Mouse (Mus musculus) embryonic facial prominence, embryonic 13.5 days (tissue): ENCODE measurements around the gene Plekho2. TPM values are rescaled to one million over a fixed set of nuclear protein-coding genes. Genes with fewer than 3 reads are reported as not detected.

ENCODE experiments used
- ATAC-seq: fragments of 200-750 bp; cut with Nextera tagmentation; 2 replicates; pipeline ENCODE4 v1.8.0; 2017; ENCODE audit warnings: low read depth; ENCODE audit not compliant: insufficient number of reproducible peaks, insufficient read depth, low FRiP score, low TSS enrichment
- H3K27ac ChIP-seq: fragments of 300-500 bp; sonication (generic); 2 replicates; pipeline ENCODE4 v1.5.1; 2015; ENCODE audit warnings: moderate library complexity, mild to moderate bottlenecking, inconsistent platforms
- H3K27me3 ChIP-seq: fragments of 300-500 bp; sonication (generic); 2 replicates; pipeline ENCODE4 v1.6.1; 2015; ENCODE audit warnings: mild to moderate bottlenecking, inconsistent platforms
- H3K36me3 ChIP-seq: fragments of 300-500 bp; sonication (generic); 2 replicates; pipeline ENCODE4 v1.6.1; 2015; ENCODE audit warnings: mild to moderate bottlenecking, inconsistent platforms
- H3K4me1 ChIP-seq: fragments of 300-500 bp; sonication (generic); 2 replicates; pipeline ENCODE4 v1.6.1; 2015; ENCODE audit warnings: inconsistent platforms
- H3K4me2 ChIP-seq: fragments of 300-500 bp; sonication (generic); 2 replicates; pipeline ENCODE4 v1.6.1; 2015; ENCODE audit warnings: moderate library complexity, mild to moderate bottlenecking, inconsistent platforms
- H3K4me3 ChIP-seq: fragments of 300-500 bp; sonication (generic); 2 replicates; pipeline ENCODE4 v1.5.1; 2015; ENCODE audit warnings: mild to moderate bottlenecking, inconsistent platforms
- H3K9ac ChIP-seq: fragments of 300-500 bp; sonication (generic); 2 replicates; pipeline ENCODE4 v1.6.1; 2015; ENCODE audit warnings: mild to moderate bottlenecking, inconsistent platforms
- H3K9me3 ChIP-seq: fragments of 300-500 bp; sonication (generic); 2 replicates; pipeline ENCODE4 v1.6.1; 2016; ENCODE audit warnings: inconsistent platforms
- WGBS: fragments of 180-500 bp; shearing (Covaris S2); methylation state at CpG from one replicate; pipeline ENCODE4 v1.1.7; 2015; ENCODE audit warnings: mixed read lengths; 5-methylcytosine and 5-hydroxymethylcytosine counted together
- polyA plus RNA-seq: library from polyadenylated mRNA; unstranded; fragments of >200 nt; fragmentation: Nextera tagmentation; extraction: Ambion mirVana; gene quantifications from 2 replicates; pipeline ENCODE4 v1.2.1, GENCODE M21; 2015

The Plekho2 gene
- polyA plus RNA-seq, 1 experiment from 2014 or later: 12.6 TPM

DNA sequence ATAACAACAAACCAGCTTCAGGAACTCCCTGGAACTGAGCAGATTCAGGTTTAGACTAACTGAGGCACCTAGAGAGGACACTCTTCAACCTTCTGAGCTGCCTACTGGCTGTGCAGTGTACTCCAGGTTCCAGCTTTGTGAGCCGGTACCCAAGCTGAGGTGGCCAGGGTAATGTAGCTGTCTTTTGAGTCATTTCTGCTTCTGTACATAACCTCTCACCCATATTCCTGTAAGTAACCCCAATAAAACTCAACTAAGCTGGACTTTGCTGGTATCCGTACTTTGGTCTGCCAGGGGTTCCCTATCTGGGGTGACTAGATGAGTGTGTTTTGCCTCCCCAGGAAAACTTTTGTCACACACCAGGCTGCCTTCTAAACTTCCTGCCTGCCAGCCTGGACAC lies 15.1 kb downstream of the Plekho2 start:
- Histone ChIP-seq H3K9me3 (no peaks in the 10 kb centered on the region), H3K4me3 (no peak overlapping the region), H3K27ac (no peak overlapping the region), H3K4me2 (no peak overlapping the region), H3K27me3 (no peaks in the 10 kb centered on the region), H3K36me3 (peaks cover 68% of the 10 kb centered on the region), H3K4me1 (peaks cover 11% of the 10 kb centered on the region), H3K9ac (no peak overlapping the region)
- 93% methylated on average over 2 of the region's 2 CpGs for WGBS
- ATAC-seq: no peak

DNA sequence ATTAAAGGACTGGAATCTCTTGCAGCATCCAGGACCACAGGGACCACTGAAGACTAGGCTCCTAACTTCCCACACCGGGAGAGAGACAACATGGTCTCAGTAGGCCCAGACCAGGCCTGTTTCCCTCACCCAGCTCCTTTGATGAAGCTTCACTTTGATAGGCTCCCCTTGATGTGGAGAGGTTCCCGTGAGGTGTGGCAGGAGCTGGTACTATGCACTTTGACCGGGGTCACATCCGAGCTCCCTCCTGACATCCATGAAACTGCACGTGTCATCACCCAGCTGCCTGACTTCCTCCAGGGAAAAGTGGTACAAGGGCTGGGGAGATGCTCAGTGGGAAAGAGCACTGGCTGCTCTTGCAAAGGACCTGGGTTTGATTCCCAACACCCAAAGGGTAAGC lies 16.8 kb downstream of the Plekho2 start:
- Histone ChIP-seq H3K4me1 (peaks cover 5% of the 10 kb centered on the region; the same call in 1 of the 2 replicates), H3K4me2 (no peak overlapping the region), H3K4me3 (no peak overlapping the region), H3K36me3 (peaks cover 71% of the 10 kb centered on the region), H3K27ac (no peak overlapping the region), H3K9me3 (no peaks in the 10 kb centered on the region), H3K27me3 (no peaks in the 10 kb centered on the region), H3K9ac (no peak overlapping the region)
- no peak for ATAC-seq
- WGBS: 87% methylated on average over 5 of the region's 5 CpGs

GRCm38 (mm10) chr9:65562081-65562506 lies 17.7 kb downstream of the Plekho2 start:
- Histone ChIP-seq H3K27me3 (no peaks in the 10 kb centered on the region), H3K9me3 (no peaks in the 10 kb centered on the region), H3K27ac (no peak overlapping the region; the same call in 1 of the 2 replicates), H3K4me3 (no peak overlapping the region), H3K4me2 (no peak overlapping the region), H3K36me3 (peaks cover 78% of the 10 kb centered on the region), H3K9ac (peak overlapping the region; percentile 52), H3K4me1 (peaks cover 5% of the 10 kb centered on the region; the same call in 1 of the 2 replicates)
- ATAC-seq: no peak
- WGBS: 22% methylated on average over 4 of the region's 4 CpGs

DNA sequence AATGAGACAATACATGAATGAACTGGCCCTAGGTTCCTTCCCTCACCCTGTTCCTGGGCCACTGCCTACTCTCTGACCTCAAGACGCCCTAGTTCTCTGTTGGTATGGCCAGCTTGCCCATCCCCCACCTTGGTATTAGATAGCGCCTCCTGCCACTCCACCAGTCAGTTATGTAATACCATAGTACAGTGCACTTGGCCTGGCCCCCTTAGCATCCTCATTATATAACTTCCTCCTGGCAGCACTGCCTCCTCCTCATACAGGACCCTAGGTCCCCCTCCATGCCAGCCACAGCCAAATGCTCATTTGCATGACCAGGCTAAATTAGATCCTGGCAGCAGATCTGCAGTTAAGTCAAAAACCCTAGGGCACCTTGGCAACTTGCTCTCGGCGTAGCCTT lies 18.8 kb downstream of the Plekho2 start:
- H3K36me3 ChIP-seq: peaks cover 81% of the 10 kb centered on the region
- no peak overlapping the region for H3K4me2 ChIP-seq
- no peak for ATAC-seq
- H3K27me3 ChIP-seq: no peaks in the 10 kb centered on the region
- H3K9me3 ChIP-seq: no peaks in the 10 kb centered on the region
- H3K9ac ChIP-seq: no peak overlapping the region
- H3K27ac ChIP-seq: no peak overlapping the region
- no peak overlapping the region for H3K4me3 ChIP-seq
- peaks cover 5% of the 10 kb centered on the region; the same call in 1 of the 2 replicates for H3K4me1 ChIP-seq
- WGBS: 86% methylated on average over 4 of the region's 4 CpGs

- no peaks in the 10 kb centered on the region for H3K27me3 ChIP-seq
- peaks cover 22% of the 10 kb centered on the region for H3K4me1 ChIP-seq
- no peak overlapping the region for H3K27ac ChIP-seq
- H3K4me3 ChIP-seq: no peak overlapping the region
- ATAC-seq: no peak
- H3K9ac ChIP-seq: no peak overlapping the region
- no peaks in the 10 kb centered on the region for H3K9me3 ChIP-seq
- no peak overlapping the region for H3K4me2 ChIP-seq
- 92% methylated on average over 6 of the region's 6 CpGs for WGBS
- H3K36me3 ChIP-seq: peaks cover 81% of the 10 kb centered on the region
These were observed 21.0 kb downstream of the Plekho2 start for GRCm38 (mm10) chr9:65558806-65559205.

DNA sequence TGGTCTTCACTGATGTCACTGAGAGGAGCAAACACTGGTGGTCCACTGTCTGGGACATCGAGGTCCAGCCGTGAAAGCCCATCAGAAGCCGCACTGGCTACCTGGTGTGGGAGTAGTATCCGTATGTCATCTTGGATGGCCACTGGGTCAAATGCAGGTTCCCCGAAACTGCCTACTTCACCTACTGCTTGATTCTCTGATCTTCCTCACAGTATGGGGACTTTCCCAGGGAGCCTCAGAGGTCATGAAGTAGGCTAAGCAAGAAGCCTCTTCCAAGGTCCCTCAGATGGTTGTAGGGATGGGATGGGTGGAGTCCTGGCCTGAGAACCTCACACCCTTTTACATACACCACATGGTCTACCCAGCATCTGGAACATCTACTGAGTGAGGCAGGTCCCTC lies 22.9 kb downstream of the Plekho2 start:
- Histone ChIP-seq H3K27ac (no peak overlapping the region), H3K9ac (no peak overlapping the region), H3K4me3 (no peak overlapping the region), H3K27me3 (no peaks in the 10 kb centered on the region), H3K4me1 (peaks cover 19% of the 10 kb centered on the region), H3K9me3 (no peaks in the 10 kb centered on the region), H3K36me3 (peaks cover 66% of the 10 kb centered on the region), H3K4me2 (no peak overlapping the region)
- no peak for ATAC-seq
- WGBS: 94% methylated on average over 5 of the region's 5 CpGs

DNA sequence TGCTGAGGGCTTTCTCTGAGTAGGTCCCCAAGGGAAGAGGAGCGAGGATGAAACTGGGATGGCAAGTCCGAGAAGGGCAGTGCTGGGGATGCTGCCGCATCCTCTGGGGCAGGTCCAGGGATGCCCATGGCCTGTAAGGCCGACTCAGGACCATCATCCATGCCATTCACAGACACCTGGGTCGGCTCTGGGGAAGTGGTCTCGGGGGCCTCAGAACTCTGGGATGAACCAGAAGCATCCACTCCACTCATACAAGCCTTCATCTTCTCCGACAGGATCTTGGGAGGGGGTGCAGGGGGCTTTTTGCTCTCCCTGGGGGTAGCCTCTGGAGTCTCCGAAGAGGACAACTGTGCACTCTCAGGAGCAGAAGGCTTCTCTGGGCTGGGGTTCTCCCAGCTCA lies 23.5 kb downstream of the Plekho2 start:
- ATAC-seq: no peak
- Histone ChIP-seq H3K4me2 (no peak overlapping the region), H3K4me1 (peaks cover 20% of the 10 kb centered on the region), H3K4me3 (no peak overlapping the region), H3K9ac (no peak overlapping the region), H3K36me3 (peaks cover 62% of the 10 kb centered on the region), H3K27ac (no peak overlapping the region), H3K9me3 (no peaks in the 10 kb centered on the region), H3K27me3 (no peaks in the 10 kb centered on the region)
- WGBS: 95% methylated on average over 8 of the region's 8 CpGs

GRCm38 (mm10) chr9:65555621-65556020 lies 24.2 kb downstream of the Plekho2 start:
- Histone ChIP-seq H3K36me3 (peaks cover 56% of the 10 kb centered on the region), H3K4me3 (no peak overlapping the region), H3K9ac (no peak overlapping the region), H3K27me3 (no peaks in the 10 kb centered on the region), H3K4me1 (peaks cover 28% of the 10 kb centered on the region), H3K4me2 (no peak overlapping the region), H3K27ac (peak overlapping the region; percentile 72), H3K9me3 (no peaks in the 10 kb centered on the region)
- 58% methylated on average over 4 of the region's 4 CpGs for WGBS
- ATAC-seq: no peak

GRCm38 (mm10) chr9:65555001-65555405 lies 24.8 kb downstream of the Plekho2 start:
- H3K27me3 ChIP-seq: no peaks in the 10 kb centered on the region
- 5% methylated on average over 5 of the region's 5 CpGs for WGBS
- no peak overlapping the region for H3K4me2 ChIP-seq
- H3K4me1 ChIP-seq: peaks cover 33% of the 10 kb centered on the region
- ATAC-seq: no peak
- peak overlapping the region; percentile 72 for H3K27ac ChIP-seq
- peaks cover 52% of the 10 kb centered on the region for H3K36me3 ChIP-seq
- 0 out of 2 replicates have a peak overlapping the region, but pooled peaks have one; percentile 32 for H3K9ac ChIP-seq
- no peaks in the 10 kb centered on the region for H3K9me3 ChIP-seq
- H3K4me3 ChIP-seq: no peak overlapping the region

GRCm38 (mm10) chr9:65552711-65553110 lies 27.1 kb downstream of the Plekho2 start:
- ATAC-seq: no peak
- Histone ChIP-seq H3K9ac (no peak overlapping the region), H3K27ac (0 out of 2 replicates have a peak overlapping the region, but pooled peaks have one; percentile 16), H3K4me2 (no peak overlapping the region), H3K4me3 (no peak overlapping the region), H3K4me1 (peaks cover 48% of the 10 kb centered on the region), H3K27me3 (no peaks in the 10 kb centered on the region), H3K9me3 (no peaks in the 10 kb centered on the region), H3K36me3 (peaks cover 34% of the 10 kb centered on the region)
- 93% methylated on average over 2 of the region's 2 CpGs for WGBS

DNA sequence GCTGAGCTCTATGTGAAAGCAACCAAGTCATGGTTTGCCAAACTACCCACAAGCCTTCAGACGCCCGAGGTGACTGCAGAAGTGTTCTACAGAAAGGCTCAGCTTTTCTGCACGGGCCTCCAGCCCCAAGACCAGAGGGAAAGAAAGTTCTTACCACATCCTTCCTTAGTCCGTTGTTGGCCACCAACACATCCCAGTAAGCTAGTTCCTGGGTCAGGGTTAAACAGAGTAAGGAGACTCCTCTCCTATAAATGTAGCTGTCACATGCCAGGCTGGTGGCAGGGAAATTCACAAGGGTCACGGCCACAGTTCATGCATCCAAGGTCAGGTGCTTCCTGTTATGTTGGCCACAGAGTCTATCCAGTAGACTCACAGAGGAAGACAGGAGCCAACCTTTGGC lies 27.7 kb downstream of the Plekho2 start:
- Histone ChIP-seq H3K27ac (peak overlapping the region; percentile 89), H3K4me1 (peaks cover 52% of the 10 kb centered on the region), H3K36me3 (peaks cover 28% of the 10 kb centered on the region), H3K27me3 (no peaks in the 10 kb centered on the region), H3K4me3 (no peak overlapping the region), H3K4me2 (no peak overlapping the region), H3K9ac (no peak overlapping the region), H3K9me3 (no peaks in the 10 kb centered on the region)
- WGBS: 87% methylated on average over 5 of the region's 5 CpGs
- no peak for ATAC-seq

DNA sequence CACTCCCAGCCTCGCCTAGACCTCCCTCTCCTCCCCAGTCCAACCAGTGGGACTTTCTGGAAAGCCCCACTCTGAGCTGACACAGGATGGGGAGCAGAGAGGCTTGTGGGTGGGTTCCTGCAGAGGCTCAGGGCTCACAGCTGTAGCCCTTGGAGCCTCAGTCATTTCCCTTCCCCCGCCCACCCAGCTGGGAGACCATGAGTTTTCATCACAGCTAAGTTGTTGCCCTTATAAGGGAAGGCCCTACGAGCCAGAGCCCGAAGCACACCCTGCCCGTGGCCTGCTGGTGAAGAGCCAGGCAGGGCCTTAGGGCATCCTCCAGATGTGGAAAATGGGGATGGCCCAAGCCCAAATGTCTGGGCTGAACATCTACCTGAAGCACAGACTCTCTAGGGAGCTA lies 28.8 kb downstream of the Plekho2 start:
- Histone ChIP-seq H3K4me1 (peaks cover 62% of the 10 kb centered on the region), H3K36me3 (peaks cover 17% of the 10 kb centered on the region), H3K9ac (peak overlapping the region; percentile 41), H3K27me3 (no peaks in the 10 kb centered on the region), H3K9me3 (no peaks in the 10 kb centered on the region), H3K27ac (peak overlapping the region; percentile 89), H3K4me2 (no peak overlapping the region), H3K4me3 (no peak overlapping the region)
- 11% methylated on average over 5 of the region's 5 CpGs for WGBS
- ATAC-seq: peak; percentile 52; the same call in 1 of the 2 replicates
